In the genomic region with DNA sequence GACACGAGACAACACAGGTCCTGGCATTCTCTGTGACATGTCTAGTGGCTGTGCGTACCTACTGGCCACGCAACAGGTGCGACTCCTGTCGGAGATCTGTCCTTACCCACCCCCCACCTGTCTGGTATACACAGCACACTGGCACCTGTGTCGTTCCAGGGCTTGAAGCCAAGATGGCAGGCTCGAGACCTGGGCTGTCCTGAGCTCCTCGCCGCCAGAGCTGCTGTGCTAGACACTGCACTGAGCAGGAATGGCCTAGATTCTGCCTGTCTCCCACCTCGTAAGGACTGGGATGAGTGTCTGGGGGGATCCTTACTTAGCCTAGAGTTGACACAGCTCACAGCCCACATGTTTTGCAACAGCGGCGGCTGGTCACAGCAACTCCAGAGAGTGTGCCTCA, we compare ENCODE assay signal across 17 mouse cellular contexts. TPM values are rescaled to one million over a fixed set of nuclear protein-coding genes. Genes with fewer than 3 reads are reported as not detected.
DNase-seq lines count a peak whose midpoint lies in the region; ATAC-seq and TF ChIP-seq lines count a peak whose summit lies in the region.
"Had no signal": no experiment of that assay in that cellular context is flagged by ENCODE, and none has a peak within 500 bp of the region (broad histone marks: within the 10 kb centered on the region; RNA-seq: fewer than 3 reads in every experiment).

No protein-coding gene starts in this region.

- TF ChIP-seq POLR2A in olfactory bulb, adult 2 months (IDR thresholded peaks at IDR 0.05; ENCODE audit: insufficient read depth, low read depth, low read length), result no peak

- H3K36me3 ChIP-seq in heart, embryonic 11.5 days (ENCODE audit: control insufficient read depth, insufficient read depth, low read length), result no peaks in the 10 kb centered on the region

- no peak overlapping the region for H3K9ac ChIP-seq in heart, embryonic 11.5 days (ENCODE audit: low read depth, low read length)

- no peak overlapping the region for H3K4me2 ChIP-seq in heart, embryonic 11.5 days

- peak; percentile 22 for DNase-seq in cerebellum, adult 9-11 months
- DNase-seq in cerebellum, postnatal 4 days (ENCODE audit: low spot score in 2 of 2), result no peak
- DNase-seq in heart, adult 11 months, result peak; percentile 84
- peak; percentile 7 for DNase-seq in right cerebral cortex, postnatal 4 days
- no peak for DNase-seq in right cerebral cortex, postnatal 36 days (ENCODE audit: low spot score in 2 of 2)
- no peak for DNase-seq in urinary bladder, postnatal 14 days (ENCODE audit: low spot score)
- DNase-seq: embryo, embryonic 11 days; gastrocnemius, postnatal 36 days; heart, postnatal 14 days; kidney, postnatal 4 days; lung, postnatal 10 days had no signal

- no peaks in the 10 kb centered on the region for H3K27me3 ChIP-seq in heart, embryonic 11.5 days (ENCODE audit: control insufficient read depth, insufficient read depth, low read length)

- H3K9me3 ChIP-seq in heart, embryonic 11.5 days (replicated peaks; ENCODE audit: control insufficient read depth, low read length), result no peaks in the 10 kb centered on the region
- H3K9me3 ChIP-seq: heart, embryonic 10.5 days; megakaryocyte, embryonic 14.5 days had no signal

- TF ChIP-seq CTCF in olfactory bulb, adult 2 months (IDR thresholded peaks at IDR 0.05; ENCODE audit: insufficient read depth, low read depth, low read length), result no peak

- WGBS in heart, embryonic 11.5 days (ENCODE audit: insufficient replicate concordance), result 81% methylated on average over 12 of the region's 12 CpGs
- 54% methylated on average over 12 of the region's 12 CpGs for WGBS in olfactory bulb, adult 2 months

- 0 out of 2 replicates have a peak, but pooled peaks cover 2% of the 10 kb centered on the region for H3K4me1 ChIP-seq in heart, embryonic 11.5 days (ENCODE audit: control insufficient read depth, insufficient read depth, low read length)
- peaks cover 55% of the 10 kb centered on the region for H3K4me1 ChIP-seq in olfactory bulb, adult 2 months (ENCODE audit: control insufficient read depth, insufficient read depth, low read length)

- H3K4me3 ChIP-seq in heart, embryonic 11.5 days (ENCODE audit: low read depth, low read length), result no peak overlapping the region
- no peak overlapping the region for H3K4me3 ChIP-seq in olfactory bulb, adult 2 months (ENCODE audit: insufficient read depth, low read depth, low read length)
- H3K4me3 ChIP-seq: heart, embryonic 10.5 days; megakaryocyte, embryonic 14.5 days had no signal

- no peak overlapping the region for H3K27ac ChIP-seq in heart, embryonic 11.5 days (ENCODE audit: low read depth, low read length)
- peak overlapping the region; percentile 30; the same call in 1 of the 2 replicates for H3K27ac ChIP-seq in olfactory bulb, adult 2 months (ENCODE audit: insufficient read depth, low read depth, low read length)
- H3K27ac ChIP-seq: heart, embryonic 10.5 days had no signal

- no peak for ATAC-seq in heart, embryonic 11.5 days (replicated peaks; ENCODE audit: insufficient number of reproducible peaks, low FRiP score, low TSS enrichment)

RNA-seq across cellular contexts. Expression of a gene that starts 11.1 kb away (rescaled TPM):
- not detected in 2 replicates for polyA plus RNA-seq in heart, embryonic 11.5 days (2014; fragmentation: Nextera tagmentation; extraction: Ambion mirVana)
- not detected in 2 replicates for polyA plus RNA-seq in olfactory bulb, adult 2 months (2012; ENCODE audit: insufficient read depth, insufficient read length, low replicate concordance, missing spikeins)
- polyA plus RNA-seq: heart, embryonic 10.5 days; intestine, embryonic 14.5 days; kidney, embryonic 14.5 days had no signal

RNA-seq across cellular contexts. Expression of a gene that starts 29.0 kb away (rescaled TPM):
- polyA plus RNA-seq in heart, embryonic 11.5 days (2014; fragmentation: Nextera tagmentation; extraction: Ambion mirVana), result 38.8 and 44.0 TPM in 2 replicates
- 35.8 TPM in 1 of 2 replicates, not detected in the other for polyA plus RNA-seq in olfactory bulb, adult 2 months (2012; ENCODE audit: insufficient read depth, insufficient read length, low replicate concordance, missing spikeins)

RNA-seq across cellular contexts. Expression of a gene that starts 50.2 kb away (rescaled TPM):
- polyA plus RNA-seq in heart, embryonic 11.5 days (2014; fragmentation: Nextera tagmentation; extraction: Ambion mirVana), result 6.6 and 6.9 TPM in 2 replicates
- polyA plus RNA-seq in olfactory bulb, adult 2 months (2012; ENCODE audit: insufficient read depth, insufficient read length, low replicate concordance, missing spikeins), result not detected in 2 replicates

Comparison
In these comparisons a context has a peak if more than half of its experiments do, and no peak if none do; other contexts are left out.
1. DNase-seq: peak in cerebellum, adult 9-11 months (single experiment), heart, adult 11 months (single experiment) and right cerebral cortex, postnatal 4 days (single experiment); none in cerebellum, postnatal 4 days (0 of 2), right cerebral cortex, postnatal 36 days (0 of 2) and urinary bladder, postnatal 14 days (single experiment).